Mouse (Mus musculus): ENCODE measurements around the gene Fmn2.

The Fmn2 gene

GRCm38 (mm10) chr1:174501661-174502030 is at the start of gene Fmn2:
Fmn2 (plus strand) TSS chr1:174501825.
- DNase-seq (ENCODE audit: low read depth, low spot score), result no peak

GRCm38 (mm10) chr1:174455100-174455499 is 46.5 kb upstream of the Fmn2 start:
- no peak for DNase-seq (ENCODE audit: low read depth, low spot score)

GRCm38 (mm10) chr1:174465385-174465784 is 36.2 kb upstream of the Fmn2 start:
- no peak for DNase-seq (ENCODE audit: low read depth, low spot score)

- no peak for DNase-seq (ENCODE audit: low read depth, low spot score)
Observed at GRCm38 (mm10) chr1:174466240-174466639, 35.4 kb upstream of the Fmn2 start.

- DNase-seq (ENCODE audit: low read depth, low spot score), result peak; percentile 50
Observed at GRCm38 (mm10) chr1:174469736-174470135, 31.9 kb upstream of the Fmn2 start.

GRCm38 (mm10) chr1:174482567-174482966 is 19.1 kb upstream of the Fmn2 start:
- no peak for DNase-seq (ENCODE audit: low read depth, low spot score)

GRCm38 (mm10) chr1:174500064-174500463 is 1.6 kb upstream of the Fmn2 start:
- DNase-seq (ENCODE audit: low read depth, low spot score), result no peak

- DNase-seq (ENCODE audit: low read depth, low spot score), result no peak
Observed at GRCm38 (mm10) chr1:174501011-174501410, 614 bp upstream of the Fmn2 start.

GRCm38 (mm10) chr1:174502031-174502845 is 613 bp downstream of the Fmn2 start:
- DNase-seq (ENCODE audit: low read depth, low spot score), result no peak

GRCm38 (mm10) chr1:174502846-174503745 is 1.5 kb downstream of the Fmn2 start:
- no peak for DNase-seq (ENCODE audit: low read depth, low spot score)

GRCm38 (mm10) chr1:174508571-174509110 is 7.0 kb downstream of the Fmn2 start:
- no peak for DNase-seq (ENCODE audit: low read depth, low spot score)

- no peak for DNase-seq (ENCODE audit: low read depth, low spot score)
Observed at GRCm38 (mm10) chr1:174513419-174513818, 11.8 kb downstream of the Fmn2 start.

GRCm38 (mm10) chr1:174521976-174522770 is 20.5 kb downstream of the Fmn2 start:
- no peak for DNase-seq (ENCODE audit: low read depth, low spot score)

GRCm38 (mm10) chr1:174522809-174523511 is 21.3 kb downstream of the Fmn2 start:
- no peak for DNase-seq (ENCODE audit: low read depth, low spot score)

- DNase-seq (ENCODE audit: low read depth, low spot score), result no peak
Observed at GRCm38 (mm10) chr1:174523512-174523828, 21.8 kb downstream of the Fmn2 start.

- DNase-seq (ENCODE audit: low read depth, low spot score), result no peak
Observed at GRCm38 (mm10) chr1:174536742-174537453, 35.3 kb downstream of the Fmn2 start.

- no peak for DNase-seq (ENCODE audit: low read depth, low spot score)
Observed at GRCm38 (mm10) chr1:174537491-174537890, 35.9 kb downstream of the Fmn2 start.

- no peak for DNase-seq (ENCODE audit: low read depth, low spot score)
Observed at GRCm38 (mm10) chr1:174548291-174548690, 46.7 kb downstream of the Fmn2 start.

GRCm38 (mm10) chr1:174553272-174554007 is 51.8 kb downstream of the Fmn2 start:
- DNase-seq (ENCODE audit: low read depth, low spot score), result no peak

GRCm38 (mm10) chr1:174555412-174555811 is 53.8 kb downstream of the Fmn2 start:
- DNase-seq (ENCODE audit: low read depth, low spot score), result no peak

Data from brain, embryonic 18.5 days (tissue).